Mouse (Mus musculus) neural tube, embryonic 13.5 days (tissue): ENCODE data around the gene Ube2e1. TPM values are rescaled to one million over a fixed set of nuclear protein-coding genes. Genes with fewer than 3 reads are reported as not detected.

Experiments used
- ATAC-seq: fragments of 200-750 bp; cut with Nextera tagmentation; 2 replicates; pipeline ENCODE4 v1.8.0; 2017; ENCODE audit warnings: low read depth, mild to moderate bottlenecking, moderate TSS enrichment, moderate library complexity
- H3K27ac ChIP-seq: fragments of 300-500 bp; sonication (generic); replicated peaks from 2 replicates; pipeline ENCODE4 v1.5.1; 2015; ENCODE audit warnings: moderate library complexity, mild to moderate bottlenecking, inconsistent platforms
- H3K27me3 ChIP-seq: fragments of 300-500 bp; sonication (generic); 2 replicates; pipeline ENCODE4 v1.6.1; 2015; ENCODE audit warnings: mild to moderate bottlenecking, inconsistent platforms
- H3K36me3 ChIP-seq: fragments of 300-500 bp; sonication (generic); 2 replicates; pipeline ENCODE4 v1.6.1; 2015; ENCODE audit warnings: mild to moderate bottlenecking, inconsistent platforms
- H3K4me1 ChIP-seq: fragments of 300-500 bp; sonication (generic); replicated peaks from 2 replicates; pipeline ENCODE4 v1.6.1; 2015; ENCODE audit warnings: inconsistent platforms
- H3K4me2 ChIP-seq: fragments of 300-500 bp; sonication (generic); 2 replicates; pipeline ENCODE4 v1.6.1; 2015; ENCODE audit warnings: inconsistent platforms, mild to moderate bottlenecking, moderate library complexity
- H3K4me3 ChIP-seq: fragments of 300-500 bp; sonication (generic); 2 replicates; pipeline ENCODE4 v1.5.1; 2015; ENCODE audit warnings: mild to moderate bottlenecking, inconsistent platforms
- H3K9ac ChIP-seq: fragments of 300-500 bp; sonication (generic); 2 replicates; pipeline ENCODE4 v1.6.1; 2015; ENCODE audit warnings: moderate library complexity, mild to moderate bottlenecking, inconsistent platforms
- H3K9me3 ChIP-seq: fragments of 300-500 bp; sonication (generic); 2 replicates; pipeline ENCODE4 v1.6.1; 2016; ENCODE audit warnings: inconsistent platforms
- WGBS: fragments of 180-500 bp; shearing (Covaris S2); methylation state at CpG from one replicate; pipeline ENCODE4 v1.1.7; 2015; 5-methylcytosine and 5-hydroxymethylcytosine counted together
- polyA plus RNA-seq: library from polyadenylated mRNA; unstranded; fragments of >200 nt; fragmentation: Nextera tagmentation; extraction: Ambion mirVana; gene quantifications from 2 replicates; pipeline ENCODE4 v1.2.1, GENCODE M21; 2015

Ube2e1 gene
- polyA plus RNA-seq, 1 experiment from 2014 or later = 225 TPM

GRCm38 (mm10) chr14:18353525-18353924 lies 21.9 kb upstream of the Ube2e1 start:
- no peaks in the 10 kb centered on the region for H3K4me1 ChIP-seq
- H3K9ac ChIP-seq = no peak overlapping the region
- 68% methylated on average over 3 of the region's 3 CpGs for WGBS
- H3K9me3 ChIP-seq = no peaks in the 10 kb centered on the region
- H3K27ac ChIP-seq = no peak overlapping the region
- no peak for ATAC-seq
- no peak overlapping the region for H3K4me3 ChIP-seq
- no peaks in the 10 kb centered on the region for H3K27me3 ChIP-seq
- H3K36me3 ChIP-seq = no peaks in the 10 kb centered on the region
- no peak overlapping the region for H3K4me2 ChIP-seq

GRCm38 (mm10) chr14:18352934-18353333 lies 21.3 kb upstream of the Ube2e1 start:
- Histone ChIP-seq H3K9ac (no peak overlapping the region), H3K27me3 (no peaks in the 10 kb centered on the region), H3K4me3 (no peak overlapping the region), H3K4me2 (no peak overlapping the region), H3K36me3 (no peaks in the 10 kb centered on the region), H3K4me1 (no peaks in the 10 kb centered on the region), H3K27ac (no peak overlapping the region), H3K9me3 (no peaks in the 10 kb centered on the region)
- 76% methylated on average over 3 of the region's 3 CpGs for WGBS
- ATAC-seq = no peak

GRCm38 (mm10) chr14:18350680-18351079 lies 19.0 kb upstream of the Ube2e1 start:
- no peaks in the 10 kb centered on the region for H3K36me3 ChIP-seq
- no peak overlapping the region for H3K4me2 ChIP-seq
- WGBS = 82% methylated on average over 1 of the region's 1 CpGs
- ATAC-seq = no peak
- no peak overlapping the region for H3K9ac ChIP-seq
- no peak overlapping the region for H3K4me3 ChIP-seq
- no peaks in the 10 kb centered on the region for H3K4me1 ChIP-seq
- H3K9me3 ChIP-seq = no peaks in the 10 kb centered on the region
- H3K27ac ChIP-seq = no peak overlapping the region
- no peaks in the 10 kb centered on the region for H3K27me3 ChIP-seq

GRCm38 (mm10) chr14:18349871-18350270 lies 18.2 kb upstream of the Ube2e1 start:
- ATAC-seq = no peak
- Histone ChIP-seq H3K27me3 (no peaks in the 10 kb centered on the region), H3K9ac (no peak overlapping the region), H3K9me3 (no peaks in the 10 kb centered on the region), H3K4me1 (no peaks in the 10 kb centered on the region), H3K4me2 (no peak overlapping the region), H3K36me3 (no peaks in the 10 kb centered on the region), H3K4me3 (no peak overlapping the region), H3K27ac (no peak overlapping the region)
- 66% methylated on average over 5 of the region's 5 CpGs for WGBS

GRCm38 (mm10) chr14:18343589-18343988 lies 11.9 kb upstream of the Ube2e1 start:
- Histone ChIP-seq H3K4me3 (no peak overlapping the region), H3K9ac (no peak overlapping the region), H3K36me3 (no peaks in the 10 kb centered on the region), H3K27me3 (no peaks in the 10 kb centered on the region), H3K9me3 (no peaks in the 10 kb centered on the region), H3K4me2 (no peak overlapping the region), H3K4me1 (no peaks in the 10 kb centered on the region), H3K27ac (no peak overlapping the region)
- ATAC-seq = no peak
- WGBS = 72% methylated on average over 4 of the region's 4 CpGs

- no peak for ATAC-seq
- 82% methylated on average over 2 of the region's 2 CpGs for WGBS
Observed at GRCm38 (mm10) chr14:18342749-18343148, 11.1 kb upstream of the Ube2e1 start.

GRCm38 (mm10) chr14:18341088-18341487 lies 9.4 kb upstream of the Ube2e1 start:
- 81% methylated on average over 3 of the region's 3 CpGs for WGBS
- H3K9ac ChIP-seq = no peak overlapping the region
- no peaks in the 10 kb centered on the region for H3K9me3 ChIP-seq
- H3K4me3 ChIP-seq = no peak overlapping the region
- H3K27me3 ChIP-seq = no peaks in the 10 kb centered on the region
- no peak overlapping the region for H3K27ac ChIP-seq
- no peak for ATAC-seq
- H3K36me3 ChIP-seq = no peaks in the 10 kb centered on the region
- H3K4me2 ChIP-seq = no peak overlapping the region
- no peaks in the 10 kb centered on the region for H3K4me1 ChIP-seq

More at GRCm38 (mm10) chr14:18342749-18343148, 11.1 kb upstream of the Ube2e1 start:
- no peaks in the 10 kb centered on the region for H3K27me3 ChIP-seq
- no peak overlapping the region for H3K4me3 ChIP-seq
- H3K4me1 ChIP-seq = no peaks in the 10 kb centered on the region
- no peak overlapping the region for H3K9ac ChIP-seq
- no peaks in the 10 kb centered on the region for H3K36me3 ChIP-seq
- H3K27ac ChIP-seq = no peak overlapping the region
- no peaks in the 10 kb centered on the region for H3K9me3 ChIP-seq
- H3K4me2 ChIP-seq = no peak overlapping the region

GRCm38 (mm10) chr14:18336106-18336505 lies 4.4 kb upstream of the Ube2e1 start:
- Histone ChIP-seq H3K4me1 (no peaks in the 10 kb centered on the region), H3K4me3 (no peak overlapping the region), H3K27me3 (no peaks in the 10 kb centered on the region), H3K9ac (no peak overlapping the region), H3K36me3 (no peaks in the 10 kb centered on the region), H3K9me3 (no peaks in the 10 kb centered on the region), H3K27ac (no peak overlapping the region), H3K4me2 (no peak overlapping the region)
- no peak for ATAC-seq

- peaks cover 45% of the 10 kb centered on the region for H3K4me1 ChIP-seq
- ATAC-seq = peak; percentile 71
- H3K9ac ChIP-seq = peak overlapping the region; percentile 98
- peak overlapping the region; percentile 74 for H3K4me2 ChIP-seq
- peak overlapping the region; percentile 89 for H3K4me3 ChIP-seq
- no peaks in the 10 kb centered on the region for H3K9me3 ChIP-seq
- H3K27me3 ChIP-seq = no peaks in the 10 kb centered on the region
- H3K27ac ChIP-seq = peak overlapping the region; percentile 89
- H3K36me3 ChIP-seq = no peaks in the 10 kb centered on the region
- WGBS = under 1% methylated on average over 66 of the region's 99 CpGs
Observed at GRCm38 (mm10) chr14:18330789-18331692, 618 bp downstream of the Ube2e1 start.

GRCm38 (mm10) chr14:18326968-18327672 lies 4.5 kb downstream of the Ube2e1 start:
- Histone ChIP-seq H3K4me3 (peak overlapping the region; percentile 50), H3K4me1 (peaks cover 51% of the 10 kb centered on the region), H3K27ac (no peak overlapping the region), H3K27me3 (no peaks in the 10 kb centered on the region), H3K36me3 (no peaks in the 10 kb centered on the region; the same call in 1 of the 2 replicates), H3K4me2 (peak overlapping the region; percentile 78), H3K9me3 (no peaks in the 10 kb centered on the region), H3K9ac (peak overlapping the region; percentile 73)
- peak; percentile 18 for ATAC-seq
- under 1% methylated on average over 37 of the region's 37 CpGs for WGBS

- ATAC-seq = no peak
- Histone ChIP-seq H3K9me3 (no peaks in the 10 kb centered on the region), H3K4me3 (no peak overlapping the region), H3K9ac (no peak overlapping the region), H3K27me3 (no peaks in the 10 kb centered on the region), H3K27ac (no peak overlapping the region), H3K36me3 (no peaks in the 10 kb centered on the region; the same call in 1 of the 2 replicates), H3K4me2 (no peak overlapping the region), H3K4me1 (no peaks in the 10 kb centered on the region; the same call in 1 of the 2 replicates)
- WGBS = 82% methylated on average over 11 of the region's 11 CpGs
Observed at GRCm38 (mm10) chr14:18317457-18318411, 13.9 kb downstream of the Ube2e1 start.
